Mouse (Mus musculus) right cerebral cortex, postnatal 4 days (tissue): ENCODE data around the gene Cenpx.
A peak's percentile ranks its signal among the peaks of the same experiment; 100 is the strongest.

Experiments
- DNase-seq: peaks from one replicate; pipeline ENCODE4 v3.0.0-alpha.2; 2022

The Cenpx gene

DNA sequence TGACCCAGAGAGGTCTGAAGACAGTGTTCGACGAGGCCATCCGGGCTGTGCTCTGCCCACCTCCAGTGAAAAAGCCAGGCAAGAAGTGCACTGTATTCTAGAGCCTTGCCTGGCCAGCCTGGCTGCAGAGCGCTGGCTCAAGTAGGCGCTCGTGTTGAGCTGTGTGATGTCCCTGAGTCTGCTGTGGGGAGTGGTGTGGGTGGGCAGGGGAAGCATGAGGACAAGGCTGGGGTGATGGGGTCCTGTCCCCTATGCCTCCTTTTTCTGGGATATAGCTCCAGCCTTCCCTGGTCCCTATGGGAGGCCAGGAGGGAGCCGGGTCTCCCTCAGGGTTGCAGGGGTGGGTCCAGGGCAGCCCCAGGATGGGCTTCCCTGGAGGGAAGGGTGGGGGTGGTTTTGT, 10.0 kb upstream of the Cenpx start:
- DNase-seq, result no peak

DNA sequence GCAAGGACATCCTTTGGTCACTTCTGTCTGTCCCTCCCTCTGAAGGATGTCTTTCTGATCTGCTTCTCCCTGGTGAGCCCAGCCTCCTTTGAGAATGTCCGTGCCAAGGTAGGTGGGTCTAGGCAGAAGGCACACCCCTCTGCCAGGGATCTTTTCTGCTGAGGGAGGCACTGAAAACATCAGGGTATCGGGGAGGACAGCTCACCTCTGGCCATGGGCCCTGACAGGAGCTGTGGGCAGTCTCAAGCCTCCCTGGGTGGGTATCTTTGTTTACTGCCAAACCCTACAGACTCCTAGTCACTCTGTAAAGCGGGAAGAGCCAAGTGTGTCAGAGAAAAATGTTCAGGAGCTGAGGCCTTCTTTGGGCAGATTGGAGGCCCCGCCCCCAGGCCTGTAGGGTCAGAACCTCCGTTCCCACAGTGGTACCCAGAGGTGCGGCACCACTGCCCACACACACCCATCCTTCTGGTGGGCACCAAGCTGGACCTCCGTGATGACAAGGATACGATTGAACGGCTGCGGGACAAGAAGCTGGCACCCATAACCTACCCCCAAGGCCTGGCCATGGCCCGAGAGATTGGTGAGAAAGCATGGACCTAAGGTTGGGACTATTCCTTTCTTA, 9.3 kb upstream of the Cenpx start:
- DNase-seq, result no peak

- DNase-seq, result peak; percentile 46
Measured at GRCm38 (mm10) chr11:120722067-120722630, 8.6 kb upstream of the Cenpx start.

GRCm38 (mm10) chr11:120721124-120722066, 7.9 kb upstream of the Cenpx start, which contains the start of gene Rac3:
TSS of gene Rac3 (plus strand) at chr11:120721470.
- peak; percentile 80 for DNase-seq

DNA sequence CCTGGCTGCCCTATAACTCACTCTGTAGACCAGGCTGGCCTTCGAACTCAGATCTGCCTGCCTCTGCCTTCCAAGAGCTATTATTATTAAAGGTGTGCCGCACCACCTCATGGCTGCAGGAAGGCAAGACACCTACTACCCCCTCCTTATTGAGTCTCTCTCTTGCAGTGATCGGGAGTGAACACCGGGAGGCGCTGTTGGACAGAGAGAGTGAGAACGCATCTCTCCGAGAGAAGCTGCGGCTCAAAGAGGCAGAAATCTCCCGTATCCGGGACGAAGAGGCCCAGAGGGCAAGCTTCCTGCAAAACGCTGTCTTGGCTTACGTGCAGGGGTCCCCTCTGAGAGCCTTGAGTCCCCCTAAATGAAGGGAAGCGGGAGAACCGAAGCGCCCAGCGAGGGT, 6.9 kb upstream of the Cenpx start:
- peak; percentile 98 for DNase-seq

DNA sequence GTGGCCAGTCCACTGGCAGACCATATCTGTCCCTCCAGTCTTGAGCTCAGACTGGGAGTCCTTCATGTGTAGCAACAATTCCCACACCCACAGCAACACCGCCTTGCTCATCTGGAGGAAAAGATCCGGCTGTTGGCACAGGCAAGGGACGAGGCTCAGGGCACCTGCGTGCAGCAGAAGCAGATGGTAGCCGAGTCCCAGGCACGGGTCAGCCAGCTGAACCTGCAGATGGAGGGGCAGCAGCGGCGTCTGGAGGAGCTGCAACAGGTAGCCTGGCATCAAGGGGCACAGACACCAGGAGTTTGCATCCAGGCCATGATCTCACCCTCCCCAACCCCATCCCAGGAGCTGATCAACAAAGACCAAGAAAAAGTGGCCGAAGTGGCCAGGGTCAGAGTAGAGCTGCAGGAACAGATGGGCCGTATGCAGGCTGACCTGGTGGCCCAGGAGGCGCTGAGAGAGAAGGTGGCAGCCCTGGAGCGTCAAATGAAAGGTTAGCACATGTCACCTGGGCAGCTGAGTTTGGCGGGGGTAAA, 6.4 kb upstream of the Cenpx start:
- no peak for DNase-seq

- DNase-seq, result no peak
Measured at GRCm38 (mm10) chr11:120719242-120719641, 5.7 kb upstream of the Cenpx start.

GRCm38 (mm10) chr11:120715131-120715530, 1.6 kb upstream of the Cenpx start:
- no peak for DNase-seq

DNA sequence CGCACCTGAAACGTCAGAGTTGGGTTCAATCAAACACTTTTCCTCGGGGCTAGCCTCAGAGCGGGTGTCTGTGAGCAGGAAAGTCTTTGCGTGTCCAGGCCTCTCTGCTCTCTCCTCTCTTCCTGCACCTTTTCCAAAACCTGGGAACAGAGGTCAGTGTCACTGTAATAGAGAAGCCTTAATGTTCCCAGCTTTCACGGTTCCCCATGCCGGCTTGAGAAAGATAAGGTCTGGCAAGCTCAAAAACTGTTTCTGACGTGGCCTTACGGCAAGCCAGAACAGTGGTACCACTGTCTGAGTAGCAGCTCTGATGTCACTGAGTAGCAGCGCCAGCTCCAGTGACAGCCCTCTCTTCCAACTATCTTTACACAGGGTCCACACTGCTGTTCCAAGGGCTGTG, 1.0 kb upstream of the Cenpx start:
- DNase-seq, result no peak

DNA sequence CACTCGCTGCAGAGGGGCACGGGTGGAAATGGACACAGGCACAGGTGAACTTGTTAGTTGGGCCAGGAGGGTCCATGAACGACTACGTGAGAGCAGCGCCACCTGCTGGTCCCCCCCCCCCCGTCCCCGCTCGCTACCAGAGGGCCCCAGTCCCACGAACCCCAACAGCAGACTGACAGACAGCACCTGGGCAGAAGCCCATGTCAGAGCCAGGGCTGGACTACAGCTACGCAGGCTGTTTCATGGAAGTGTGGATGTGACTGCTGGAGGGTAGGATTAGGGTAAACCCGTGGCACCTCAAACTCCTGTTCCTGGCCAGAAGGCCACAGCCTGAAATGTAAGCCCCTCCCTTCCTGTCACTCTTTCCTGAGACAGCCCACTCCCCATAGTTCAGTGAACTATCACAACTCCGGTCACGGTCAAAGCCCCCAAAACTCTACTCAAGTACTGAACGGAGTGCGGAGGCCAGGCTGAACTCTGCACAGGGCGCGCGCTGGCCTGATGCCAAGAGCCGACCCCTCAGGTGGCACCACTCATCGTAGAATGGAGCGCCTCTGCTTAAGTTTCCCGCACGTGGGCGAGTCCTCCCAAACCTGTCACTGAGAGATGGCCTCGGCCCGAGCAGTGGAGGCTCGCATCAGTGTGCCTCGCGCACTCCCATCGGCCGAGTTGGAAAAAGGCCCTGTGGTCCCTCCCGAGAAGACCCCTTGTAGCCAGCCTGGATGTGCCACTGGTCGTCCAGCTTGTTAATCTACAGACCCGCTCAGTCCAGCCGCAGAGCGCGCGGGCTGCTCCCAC, 568 bp downstream of the Cenpx start:
- peak; percentile 63 for DNase-seq

- no peak for DNase-seq
Measured at GRCm38 (mm10) chr11:120711980-120712604, 1.4 kb downstream of the Cenpx start.

DNA sequence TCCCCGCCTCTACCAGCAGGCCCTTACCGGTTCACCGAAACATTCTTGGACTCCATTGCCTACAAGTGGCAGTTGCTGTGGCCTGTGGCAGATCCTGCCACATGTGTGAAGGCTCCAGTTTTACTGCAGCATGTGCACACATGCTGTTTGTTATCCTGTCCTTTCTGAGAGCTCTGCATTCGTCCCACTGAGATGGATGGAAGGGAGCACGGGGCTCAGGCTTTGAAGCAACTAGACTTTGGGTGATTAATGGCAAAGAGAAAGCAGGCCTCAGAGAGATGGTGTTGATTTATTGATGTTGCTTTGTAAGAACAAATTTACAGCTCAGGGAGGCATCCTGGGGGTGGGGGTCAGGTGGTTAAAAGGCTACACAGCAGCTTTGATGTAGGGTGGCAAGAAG, 2.9 kb downstream of the Cenpx start:
- no peak for DNase-seq

DNA sequence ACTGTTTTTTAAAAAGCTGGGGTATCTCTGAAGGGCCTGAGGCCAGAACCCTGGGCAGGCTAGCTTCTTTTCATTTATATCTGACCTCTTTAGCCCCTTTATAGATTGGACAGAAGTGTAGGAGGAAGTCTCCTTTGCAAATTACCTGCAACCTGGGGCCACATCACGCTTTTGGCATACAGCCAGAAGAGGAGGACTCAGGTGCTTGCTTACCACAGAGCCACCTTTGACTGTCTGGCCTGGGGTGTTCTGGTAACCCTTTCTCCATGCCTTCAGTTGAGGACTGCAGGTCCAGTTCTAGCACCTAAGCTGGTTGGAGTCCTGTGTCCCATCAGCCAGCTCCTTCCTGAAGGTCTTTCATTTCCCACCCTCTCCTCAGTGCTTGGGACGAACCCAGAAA, 4.0 kb downstream of the Cenpx start:
- DNase-seq, result no peak

GRCm38 (mm10) chr11:120707969-120708368, 5.6 kb downstream of the Cenpx start:
- no peak for DNase-seq

DNA sequence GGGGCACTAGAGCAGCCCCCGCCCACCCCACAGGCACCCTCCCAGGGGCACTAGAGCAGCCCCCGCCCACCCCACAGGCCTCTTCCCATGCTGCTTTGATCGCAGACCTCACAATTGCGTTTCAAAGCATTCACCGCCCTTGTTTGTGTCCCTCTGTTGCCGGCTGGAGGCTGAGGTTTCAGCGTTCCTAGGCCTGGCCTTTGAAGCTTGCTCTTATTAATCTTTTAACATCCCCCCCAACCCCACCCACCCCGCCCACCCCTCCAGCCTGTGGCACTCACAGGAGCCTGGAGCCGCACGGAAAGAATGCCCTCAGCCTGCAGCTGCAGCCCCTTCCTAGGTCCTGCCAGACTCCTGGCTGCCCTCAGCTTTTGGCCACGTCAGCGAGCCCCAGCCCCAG, 6.3 kb downstream of the Cenpx start:
- no peak for DNase-seq

GRCm38 (mm10) chr11:120706120-120706519, 7.4 kb downstream of the Cenpx start:
- no peak for DNase-seq

DNA sequence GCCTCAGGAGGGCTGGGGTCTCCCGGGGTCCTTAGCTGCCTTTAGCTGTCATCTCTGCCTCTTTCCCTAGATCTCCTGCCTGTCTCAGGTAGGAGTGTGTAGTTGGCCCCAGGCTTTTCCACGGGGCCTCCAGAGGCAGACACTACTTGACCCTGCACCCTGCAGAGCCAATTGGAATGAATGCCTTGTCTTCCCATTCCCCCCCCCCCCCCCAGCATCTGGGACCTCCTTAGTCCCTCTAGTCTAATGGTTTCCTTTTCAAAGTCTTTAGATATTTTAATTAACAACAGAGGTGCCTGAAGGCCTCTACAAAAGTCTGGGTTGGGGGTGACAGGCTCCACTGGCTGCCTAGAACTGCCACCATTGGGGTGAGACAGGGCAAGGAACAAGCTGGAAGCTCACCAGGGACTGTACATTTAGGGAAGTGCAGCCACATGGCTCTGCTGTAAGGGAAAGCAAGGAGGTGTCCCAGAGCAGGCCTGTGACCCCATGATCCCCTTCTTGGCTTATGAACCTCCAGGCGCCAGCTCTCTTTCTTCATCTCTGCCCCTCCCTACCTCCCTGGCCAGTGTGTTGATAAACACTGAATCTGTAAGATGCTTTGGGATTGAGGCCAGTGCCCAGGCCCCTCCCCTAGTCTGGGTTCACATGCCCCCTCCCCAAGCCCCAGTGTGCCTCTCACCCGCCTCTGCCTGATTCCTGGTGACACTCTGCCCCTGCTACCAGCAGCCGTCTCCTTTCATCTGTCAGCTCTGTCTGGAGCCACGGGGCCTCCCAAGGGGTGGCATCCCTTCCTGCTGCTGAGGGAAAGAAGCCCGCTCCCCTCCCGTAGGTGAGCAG, 8.8 kb downstream of the Cenpx start:
- DNase-seq, result no peak

DNA sequence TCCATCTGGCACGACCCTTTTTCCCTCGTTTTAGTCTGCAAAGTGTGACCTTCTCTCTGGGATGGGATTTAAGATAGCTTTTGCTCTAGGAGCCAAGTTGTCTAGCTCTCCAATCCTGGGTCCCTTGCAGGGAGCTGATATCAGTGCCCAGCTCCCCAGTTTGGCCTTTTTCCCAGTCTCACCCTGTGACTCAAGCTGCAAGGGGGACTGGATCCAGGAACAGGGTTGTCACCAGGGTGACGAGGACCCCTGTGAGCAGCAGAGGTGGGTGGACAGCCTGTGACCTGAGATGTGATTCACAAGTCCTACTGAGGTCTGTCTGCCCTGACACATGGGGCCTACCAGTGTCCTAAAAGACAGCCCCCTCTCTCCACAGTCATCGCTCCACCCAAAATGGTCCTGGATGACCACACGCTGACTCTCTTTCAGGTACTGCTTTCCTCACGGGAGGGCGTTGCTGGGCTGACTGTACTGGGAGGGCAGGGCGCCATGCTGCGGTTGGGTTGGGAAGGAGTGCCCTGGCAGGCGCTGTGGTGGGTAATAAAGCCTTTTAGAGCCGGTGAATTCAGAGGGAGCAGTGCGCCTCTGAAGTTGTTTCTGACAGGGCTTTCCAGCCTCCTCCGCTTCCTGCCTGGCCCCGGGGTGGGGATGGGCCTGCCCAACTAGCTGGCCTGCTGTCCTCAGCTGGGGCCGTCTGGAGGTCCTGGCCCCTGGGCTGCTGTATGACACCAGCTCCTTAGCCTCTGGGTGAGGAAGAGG, 9.7 kb downstream of the Cenpx start:
- DNase-seq, result no peak

- DNase-seq, result no peak
Measured at GRCm38 (mm10) chr11:120697741-120698140, 15.8 kb downstream of the Cenpx start.

DNA sequence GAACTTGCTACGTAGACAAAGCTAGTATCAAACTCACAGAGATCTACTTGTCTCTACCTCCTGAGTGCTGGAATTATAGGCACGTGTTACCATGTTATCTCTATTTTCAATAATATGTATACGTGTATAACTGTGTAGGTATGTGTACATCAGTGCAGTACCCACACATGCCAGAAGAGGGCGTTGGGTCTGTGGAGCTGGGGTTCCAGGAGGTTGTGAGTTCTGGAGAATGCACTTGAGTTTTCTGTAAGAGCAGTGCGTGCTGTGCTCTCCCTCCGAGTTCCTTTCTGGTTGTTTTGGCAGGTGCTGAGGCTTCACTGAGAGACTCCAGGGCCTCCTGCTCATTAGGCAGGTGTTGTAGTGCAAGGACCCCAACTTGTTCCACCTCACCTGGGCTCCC, 17.0 kb downstream of the Cenpx start:
- no peak for DNase-seq

- DNase-seq, result no peak
Measured at GRCm38 (mm10) chr11:120695641-120696040, 17.9 kb downstream of the Cenpx start.
